Mouse (Mus musculus): ENCODE results near the gene Samd3.

Samd3 gene

DNA sequence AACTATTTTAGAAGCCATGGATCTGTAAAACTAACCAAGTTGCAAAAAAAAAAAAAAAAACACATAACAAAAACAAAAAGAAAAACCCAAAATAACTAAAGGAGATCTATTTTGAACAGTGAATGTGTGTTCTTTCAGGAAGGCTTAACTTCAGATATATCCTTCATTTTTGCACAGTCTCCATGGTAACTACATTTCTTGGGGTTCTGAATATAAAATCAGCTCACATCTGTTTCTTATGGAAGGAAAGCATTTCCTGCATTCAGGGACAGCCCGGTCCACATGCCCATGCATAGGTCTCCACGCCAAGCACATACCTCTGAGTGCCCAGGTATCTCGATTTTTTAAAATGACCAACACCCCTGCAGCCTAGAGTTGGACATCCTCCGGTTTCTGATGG is 72.8 kb downstream of the Samd3 start:
- DNase-seq (ENCODE audit: low spot score in 2 of 2): no peak

DNA sequence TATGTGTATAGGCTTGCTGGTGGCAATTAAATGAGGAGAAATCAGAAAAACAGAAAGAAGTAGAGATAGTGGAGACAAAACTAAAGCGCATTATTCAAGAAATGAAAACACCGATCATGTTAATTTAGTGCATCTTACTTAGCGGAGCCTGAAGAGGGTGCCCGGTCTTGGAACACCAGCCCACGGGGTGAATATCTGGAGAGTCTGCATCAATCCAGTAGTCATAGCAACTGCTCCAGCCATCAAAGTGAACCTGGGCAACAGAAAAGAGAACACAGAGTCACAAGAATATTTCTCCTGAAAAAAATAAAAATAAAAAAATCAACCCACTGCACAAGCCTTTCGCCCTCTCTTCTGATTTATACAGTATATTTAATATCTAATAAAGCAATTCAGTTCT is 74.0 kb downstream of the Samd3 start:
- no peak for DNase-seq (ENCODE audit: low spot score in 2 of 2)

DNA sequence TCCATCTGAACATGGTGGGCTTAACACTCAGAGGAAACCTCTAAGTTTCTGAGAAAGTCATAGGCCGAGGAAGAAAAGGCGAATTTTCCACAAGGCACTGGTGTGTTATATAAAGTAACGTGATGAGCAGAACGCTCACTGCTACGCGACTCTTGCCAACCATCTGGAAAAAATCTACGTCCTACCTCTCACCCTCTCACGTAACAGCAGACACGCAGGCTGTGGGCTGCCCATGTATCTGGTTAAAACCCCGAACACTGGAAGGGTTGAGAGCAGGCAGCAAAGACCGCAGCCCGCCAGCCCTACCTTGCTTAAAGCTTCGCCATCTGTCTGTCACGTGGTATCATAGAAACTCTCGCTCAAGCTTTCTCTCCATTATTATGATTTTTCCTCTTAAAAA is 84.8 kb downstream of the Samd3 start:
- no peak for DNase-seq (ENCODE audit: low spot score in 2 of 2)

DNA sequence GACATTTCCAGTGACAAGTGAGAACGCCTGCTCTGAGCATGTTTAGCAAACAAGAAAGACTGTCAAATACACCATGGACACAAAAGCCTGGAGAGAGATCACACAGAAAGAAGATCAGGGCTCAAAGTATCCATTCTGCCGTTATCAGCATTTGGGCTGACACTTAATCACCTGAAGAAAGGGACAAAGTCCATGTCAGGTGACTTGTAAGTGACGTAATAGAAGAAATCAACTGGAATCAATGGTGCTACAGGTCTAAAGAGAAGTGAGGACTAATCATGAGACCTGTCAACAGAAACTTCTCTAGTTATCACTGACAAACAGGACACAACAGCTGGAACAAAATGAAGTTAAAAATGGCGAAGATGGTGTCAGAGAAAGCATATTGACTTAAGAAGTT is 91.2 kb downstream of the Samd3 start:
- no peak for DNase-seq (ENCODE audit: low spot score in 2 of 2)
